Mouse (Mus musculus): ENCODE data around the gene Selplg. TPM values are rescaled to one million over a fixed set of nuclear protein-coding genes. Genes with fewer than 3 reads are reported as not detected.
A peak's percentile ranks its signal among the peaks of the same experiment; 100 is the strongest.

Gene Selplg
- total RNA-seq, 1 experiment from 2014 or later, result 4.1 TPM

DNA sequence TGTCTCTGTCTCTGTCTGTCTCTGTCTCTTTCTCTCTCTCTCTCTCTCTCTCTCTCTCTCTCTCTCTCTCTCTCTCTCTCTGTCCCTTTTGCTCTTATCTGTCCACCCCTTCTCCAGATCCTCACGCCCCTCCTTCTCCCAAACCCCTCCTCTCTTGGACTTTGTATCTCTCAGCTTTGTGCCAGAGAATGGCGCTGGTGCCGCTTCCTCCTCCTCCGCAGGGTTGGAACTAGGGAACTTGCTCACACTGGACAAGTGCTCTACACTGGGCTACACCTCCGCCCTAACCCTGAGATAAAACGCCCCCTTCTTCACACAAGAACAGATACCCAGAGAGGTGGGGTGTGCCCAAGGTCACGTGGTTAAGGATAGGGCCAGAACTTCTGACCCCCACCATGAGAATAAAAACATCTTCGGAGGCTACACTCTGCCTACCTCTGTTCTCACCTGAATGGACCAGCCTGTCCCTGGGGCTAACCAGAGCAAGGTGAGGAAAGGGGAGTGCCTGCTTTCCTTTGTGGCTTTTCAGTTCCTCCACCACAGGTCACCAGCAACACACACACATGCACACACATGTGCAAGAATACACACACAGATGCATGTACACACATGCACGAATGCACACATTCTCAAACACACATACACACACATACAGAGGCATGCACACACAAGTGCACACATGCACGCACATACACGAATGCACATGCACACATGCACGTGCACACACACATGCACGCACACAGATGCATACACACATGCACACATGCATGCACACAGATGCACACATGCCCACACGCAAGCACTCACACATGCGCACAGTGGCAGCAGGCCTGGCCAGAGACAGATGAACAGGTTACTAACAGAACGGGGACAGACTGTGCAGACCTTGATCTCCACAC is 41.0 kb downstream of the Selplg start:
- DNase-seq, result no peak

DNA sequence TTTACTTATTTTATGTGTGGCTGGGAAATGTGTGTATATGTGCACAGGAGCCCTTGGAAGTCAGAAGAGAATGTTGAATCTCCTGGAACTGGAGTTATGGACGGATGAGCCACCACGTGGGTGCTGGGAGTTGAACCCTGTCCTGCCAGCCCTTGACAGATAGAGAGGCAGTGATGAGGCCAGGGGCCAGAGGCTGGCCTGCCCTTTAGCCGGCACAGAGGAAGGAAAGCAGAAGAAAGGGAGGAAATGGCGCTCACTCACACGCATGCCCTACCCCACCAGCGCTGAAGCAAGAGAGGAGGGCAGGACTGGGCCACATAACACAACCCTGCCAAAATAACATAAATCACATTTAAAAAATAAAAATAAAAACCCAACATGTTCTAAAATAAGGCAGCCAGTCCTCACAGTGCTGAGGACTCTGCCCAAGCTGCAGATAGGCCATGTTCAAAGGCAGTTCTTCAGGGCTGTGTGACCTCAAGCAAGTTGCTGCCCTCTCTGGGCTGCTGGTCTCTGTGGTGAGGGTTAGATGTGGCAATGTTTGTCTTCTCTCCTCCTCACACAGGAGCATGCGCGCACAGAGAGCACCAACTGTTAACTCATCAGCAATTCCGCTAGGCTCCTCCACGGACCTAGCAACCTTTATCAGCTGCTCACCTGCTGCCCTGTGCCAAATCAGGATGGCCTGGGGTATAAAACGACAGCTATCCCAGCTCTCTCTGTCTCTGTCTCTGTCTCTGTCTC is 41.8 kb downstream of the Selplg start:
- peak; percentile 44 for DNase-seq

DNA sequence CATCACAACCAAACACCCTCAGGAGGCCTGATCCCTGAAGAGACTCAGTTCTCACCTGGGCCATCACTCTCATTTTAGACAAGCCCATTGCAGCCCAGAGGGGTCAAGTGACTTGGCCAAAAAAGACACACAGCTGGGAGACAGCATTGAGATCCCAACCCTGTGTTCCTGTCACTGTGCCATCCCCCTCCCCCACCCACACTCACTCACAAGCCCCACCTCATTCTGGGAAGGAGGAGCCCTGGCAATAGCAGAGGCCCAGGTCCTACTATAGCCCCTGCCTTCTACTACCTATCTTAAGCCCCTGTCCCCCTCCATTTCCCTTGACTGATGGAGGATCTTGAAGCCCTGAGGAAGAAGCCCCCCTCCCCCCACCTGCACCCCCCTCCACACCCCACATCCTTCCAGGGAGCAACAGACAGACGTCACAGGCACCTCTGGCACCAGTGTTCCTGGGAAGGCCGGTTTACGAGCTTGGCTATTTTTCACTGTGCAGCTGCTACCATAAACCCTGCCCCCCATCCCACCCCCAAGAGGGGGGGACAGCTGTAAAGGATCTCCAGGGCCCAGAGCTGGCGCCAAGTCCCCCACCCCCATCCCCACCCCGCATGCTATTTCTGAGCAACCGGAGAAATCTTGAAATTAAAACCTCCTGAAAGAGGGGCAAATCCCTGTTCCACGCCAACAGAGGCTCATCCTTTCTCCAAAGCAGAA is 43.2 kb downstream of the Selplg start:
- DNase-seq, result peak; percentile 33

DNA sequence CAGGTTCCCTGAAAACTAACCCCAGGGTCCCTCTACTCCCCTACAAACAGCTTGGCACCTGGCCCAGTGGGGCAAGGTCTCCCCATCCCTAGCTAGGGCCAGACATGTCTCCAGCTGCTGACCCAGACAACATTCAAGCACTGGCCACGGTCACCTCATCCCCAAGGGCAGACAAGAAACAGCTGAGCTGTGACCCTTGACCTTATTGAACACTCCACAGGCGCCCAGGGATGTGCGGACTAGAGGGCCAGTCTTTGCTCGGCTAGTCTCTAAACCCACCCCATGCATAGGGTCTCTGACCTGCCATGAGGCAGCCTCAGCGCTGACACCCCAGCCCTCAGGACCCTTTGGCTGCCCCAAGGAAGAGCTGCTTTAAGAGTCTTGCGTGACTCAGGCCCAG is 43.8 kb downstream of the Selplg start:
- DNase-seq, result peak; percentile 34

DNA sequence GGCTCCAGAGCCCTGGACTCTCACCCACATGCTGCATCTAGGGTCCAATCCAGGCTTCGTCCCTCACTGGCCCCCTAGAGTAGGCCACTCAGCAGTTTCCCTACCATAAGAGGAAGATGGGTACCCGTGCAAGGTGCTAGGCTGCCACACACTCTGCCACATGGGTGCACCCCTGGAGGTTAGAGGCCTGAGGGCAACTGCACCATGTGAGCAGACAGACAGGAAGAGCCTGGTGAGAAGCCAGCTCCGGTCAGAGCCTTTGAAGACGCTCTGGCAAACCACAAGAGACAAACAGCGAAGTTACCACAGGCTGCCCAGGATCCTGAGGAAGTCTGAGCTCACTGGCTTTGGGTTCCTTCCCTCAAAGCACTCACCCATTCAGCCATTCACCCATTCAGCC is 45.5 kb downstream of the Selplg start:
- DNase-seq, result no peak

DNA sequence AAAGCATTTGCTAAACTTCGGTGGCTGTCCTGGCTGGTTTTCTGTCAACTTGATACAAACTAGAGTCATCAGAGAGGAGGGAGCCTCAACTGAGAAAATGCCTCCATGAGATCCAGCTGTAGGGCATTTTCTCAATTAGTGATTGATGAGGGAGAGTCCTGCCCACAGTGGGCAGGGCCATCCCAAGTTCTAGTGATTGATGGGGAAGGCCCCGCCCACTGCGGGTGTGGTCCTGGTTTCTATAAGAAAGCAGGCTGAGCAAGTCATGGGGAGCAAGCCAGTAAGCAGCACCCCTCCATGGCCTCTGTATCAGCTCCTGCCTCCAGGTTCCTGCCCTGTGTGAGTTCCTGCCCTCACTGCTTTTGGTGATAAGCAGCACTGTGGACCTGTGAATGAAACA is 48.3 kb downstream of the Selplg start:
- DNase-seq, result peak; percentile 27

DNA sequence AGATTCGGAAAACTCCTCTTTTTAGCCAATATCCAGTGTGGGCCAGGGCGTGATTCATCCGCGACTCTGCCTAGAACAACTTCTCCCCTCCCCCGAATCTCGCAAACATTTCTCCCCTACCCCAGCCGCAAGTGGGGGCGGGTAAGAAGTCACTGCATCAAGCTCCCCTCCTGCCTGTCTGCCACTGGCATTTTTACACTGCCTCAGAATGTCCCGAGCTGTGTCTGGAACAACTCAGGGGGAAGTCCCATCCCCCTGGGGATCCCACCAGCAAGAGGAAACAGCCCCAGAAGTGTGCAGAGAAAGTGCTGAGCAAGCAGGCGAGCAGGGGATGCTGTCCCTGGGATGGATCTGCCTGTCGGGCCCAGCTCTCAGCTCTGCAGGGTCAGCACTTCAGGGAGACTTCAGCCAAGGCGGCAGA is 48.9 kb downstream of the Selplg start:
- peak; percentile 55 for DNase-seq

DNA sequence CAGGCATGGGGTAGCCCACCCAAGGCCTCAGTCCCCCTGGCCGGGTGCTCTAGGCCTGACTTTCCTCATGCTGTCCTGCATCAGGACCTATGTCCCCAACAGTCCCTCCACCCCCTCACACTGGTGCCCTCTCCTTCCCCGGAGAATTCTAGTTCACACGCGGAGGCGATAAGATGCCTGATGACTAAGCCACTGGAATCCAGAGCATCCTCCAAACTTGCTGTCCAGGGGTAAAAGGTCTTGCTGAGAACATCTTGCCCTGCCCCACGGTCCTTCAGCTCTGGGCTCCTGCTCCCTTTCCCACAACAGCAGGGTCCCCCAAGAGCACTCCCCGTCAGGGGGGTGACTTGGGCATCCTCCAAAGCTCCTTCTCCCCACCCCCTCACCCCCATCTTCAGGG is 49.8 kb downstream of the Selplg start:
- no peak for DNase-seq

DNA sequence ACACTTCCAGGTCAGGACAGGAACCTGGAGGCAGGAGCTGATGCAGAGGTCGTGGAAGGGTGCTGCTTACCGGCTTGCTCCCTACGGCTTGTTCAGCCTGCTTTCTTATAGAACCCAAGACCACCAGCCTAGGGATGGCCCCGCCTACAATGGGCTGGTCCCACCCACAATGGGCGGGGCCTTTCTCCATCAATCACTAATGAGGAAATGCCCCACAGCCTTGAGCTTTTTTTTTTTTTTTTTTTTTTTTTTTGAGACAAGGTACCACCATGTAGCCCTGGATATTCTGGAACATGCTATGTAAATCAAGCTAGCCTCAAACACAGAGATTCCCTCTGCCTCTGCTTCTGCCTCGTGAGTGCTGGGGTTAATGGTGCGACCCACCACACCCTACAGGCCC is 50.6 kb downstream of the Selplg start:
- no peak for DNase-seq

DNA sequence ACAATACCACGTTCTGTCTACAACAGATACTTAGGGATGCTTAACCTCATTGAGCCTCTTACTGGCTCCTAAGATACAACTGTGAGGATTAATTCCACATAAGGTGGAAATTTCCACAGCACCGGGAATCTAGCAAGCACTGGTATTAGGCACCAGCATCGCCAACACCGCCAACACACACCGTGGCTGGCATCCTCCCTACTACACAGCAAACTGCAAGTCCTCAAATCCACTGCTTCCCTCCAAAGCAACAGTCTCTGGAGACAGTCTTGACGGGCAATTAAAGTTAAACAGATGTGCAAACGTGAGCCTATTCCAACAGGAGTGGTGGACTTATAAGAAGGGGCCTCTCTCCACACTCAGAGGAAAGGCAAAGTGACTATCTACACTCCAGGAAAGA is 51.2 kb downstream of the Selplg start:
- DNase-seq, result no peak

DNA sequence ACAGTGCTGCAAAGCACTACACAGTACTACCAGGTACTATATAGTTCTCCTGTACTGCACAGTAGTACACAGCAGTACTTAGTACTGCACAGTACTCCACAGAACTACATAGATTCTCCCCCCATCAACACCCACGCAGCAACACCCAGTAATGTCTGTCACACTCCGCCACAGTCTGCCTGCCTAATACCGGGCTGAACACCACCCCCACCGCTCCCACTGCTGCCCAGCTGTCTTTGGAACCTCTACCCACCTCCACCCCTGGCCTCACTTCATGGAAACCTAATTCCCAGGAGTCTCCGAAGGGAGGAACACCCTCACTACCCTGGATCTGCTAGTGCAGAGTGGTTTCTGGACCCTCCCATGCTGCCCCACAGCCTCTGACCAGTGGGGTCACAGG is 51.7 kb downstream of the Selplg start:
- no peak for DNase-seq

DNA sequence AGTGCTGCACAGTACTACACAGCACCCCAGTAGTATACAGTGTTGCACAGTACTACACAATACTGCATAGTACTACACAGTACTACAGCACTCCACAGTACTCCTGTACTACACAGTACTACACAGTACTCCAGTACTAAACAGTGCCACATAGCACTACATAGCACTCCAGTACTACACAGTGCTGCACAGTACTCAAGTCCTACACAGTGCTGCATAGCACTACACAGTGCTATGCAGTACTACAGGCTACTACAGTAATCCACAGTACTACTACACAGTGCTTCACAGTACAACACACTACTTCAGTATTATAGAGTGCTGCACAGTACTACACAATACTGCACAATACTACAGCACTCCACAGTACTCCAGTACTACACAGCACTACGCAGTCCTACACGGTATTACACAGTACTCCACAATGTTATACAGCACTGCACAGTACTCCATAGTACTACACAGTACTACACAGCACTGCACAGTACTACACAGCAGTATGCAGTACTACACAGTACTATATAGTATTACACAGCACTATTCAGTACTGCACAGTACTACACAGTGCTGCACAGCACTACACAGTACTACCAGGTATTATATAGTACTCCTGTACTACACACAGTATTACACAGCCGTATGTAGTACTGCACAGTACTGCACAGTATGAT is 52.2 kb downstream of the Selplg start:
- DNase-seq, result no peak

DNA sequence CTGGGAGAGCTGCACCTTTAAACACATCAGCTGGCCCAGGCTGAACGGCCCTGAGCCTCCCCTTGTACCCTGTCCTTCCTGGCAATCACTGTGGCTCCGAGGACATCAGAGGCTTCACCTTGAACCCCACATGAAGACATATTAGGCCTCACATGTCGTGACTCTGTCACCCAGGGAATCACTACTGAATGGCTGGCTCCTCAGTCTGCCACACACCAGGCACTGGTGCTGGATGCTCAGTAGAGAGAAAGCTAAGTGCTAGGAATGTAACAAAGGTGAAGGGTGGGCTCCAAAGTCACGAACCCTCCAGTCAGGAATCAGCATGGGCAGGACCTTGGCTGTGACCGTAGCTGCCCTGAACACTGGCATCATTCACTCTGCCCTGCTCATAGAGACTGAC is 52.9 kb downstream of the Selplg start:
- peak; percentile 68 for DNase-seq

DNA sequence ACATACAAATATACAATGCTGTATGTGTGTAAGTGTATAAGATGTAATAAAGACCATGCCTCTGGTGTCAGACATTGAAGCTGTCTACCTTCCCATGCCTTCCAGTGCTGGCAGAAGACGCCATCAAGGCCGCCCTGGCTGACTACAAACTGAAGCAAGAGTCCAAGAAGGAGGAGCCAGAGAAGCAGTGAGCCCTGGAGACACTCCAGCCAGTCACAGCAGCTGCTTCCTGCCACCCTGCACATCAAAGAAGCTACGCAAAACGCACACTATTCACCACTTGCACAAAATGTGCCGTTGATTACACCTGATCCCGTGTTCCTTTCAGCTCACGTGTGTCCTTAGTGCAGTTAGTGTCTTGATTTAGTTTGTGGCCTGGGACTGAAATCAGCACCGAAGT is 54.7 kb downstream of the Selplg start:
- peak; percentile 71 for DNase-seq

DNA sequence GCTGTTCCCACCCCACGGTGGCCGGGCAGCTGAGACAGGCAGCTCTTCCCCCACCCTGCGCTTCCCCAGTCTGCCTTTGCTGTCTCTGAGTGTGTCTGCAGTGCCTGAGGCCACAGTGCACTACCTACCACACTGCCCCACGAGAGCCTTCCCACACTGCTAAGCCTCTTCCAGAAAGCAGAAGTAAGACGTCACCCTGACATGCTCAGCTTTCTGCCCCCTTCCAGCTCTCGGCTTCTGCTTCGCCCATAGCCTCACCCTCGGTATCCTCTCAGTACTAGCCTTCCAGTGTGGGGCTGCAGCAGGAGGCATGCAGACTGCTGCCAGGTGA is 55.6 kb downstream of the Selplg start:
- no peak for DNase-seq

DNA sequence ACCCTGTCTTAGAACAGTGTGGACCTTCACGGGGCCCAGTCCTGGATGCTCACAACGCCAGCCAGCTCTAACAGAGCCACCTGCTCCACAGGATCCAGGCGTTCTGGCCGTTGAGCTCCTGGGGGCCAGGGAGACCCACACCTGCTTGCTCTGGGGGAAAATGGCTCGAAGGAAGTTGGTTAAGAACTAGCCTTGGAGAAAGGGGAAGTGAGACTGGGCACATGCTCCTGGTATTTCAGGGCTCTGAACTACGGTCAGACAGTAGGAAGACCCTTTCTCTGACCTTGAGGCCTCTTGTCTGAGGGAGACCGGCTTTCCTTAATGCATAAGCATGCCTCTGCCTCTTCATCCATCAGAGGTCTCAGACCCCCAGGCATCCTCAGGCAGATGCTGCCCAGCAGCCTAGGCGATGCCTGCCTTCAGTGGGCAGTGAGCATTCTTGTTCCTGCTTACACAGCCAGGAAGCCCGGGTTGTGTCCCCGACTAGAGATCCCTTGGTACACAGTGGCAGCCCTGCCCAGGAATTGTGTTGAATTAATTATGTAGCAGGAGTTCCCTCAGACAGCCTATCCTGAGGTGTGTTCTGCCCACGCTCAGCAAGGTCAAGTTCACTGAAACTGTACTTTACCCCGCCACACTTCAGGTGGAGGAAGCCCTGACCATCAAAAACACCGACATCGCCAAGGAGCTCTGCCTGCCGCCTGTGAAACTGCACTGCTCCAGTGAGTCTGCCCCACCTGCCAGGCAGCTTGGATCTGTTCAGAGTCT is 56.1 kb downstream of the Selplg start:
- DNase-seq, result no peak

DNA sequence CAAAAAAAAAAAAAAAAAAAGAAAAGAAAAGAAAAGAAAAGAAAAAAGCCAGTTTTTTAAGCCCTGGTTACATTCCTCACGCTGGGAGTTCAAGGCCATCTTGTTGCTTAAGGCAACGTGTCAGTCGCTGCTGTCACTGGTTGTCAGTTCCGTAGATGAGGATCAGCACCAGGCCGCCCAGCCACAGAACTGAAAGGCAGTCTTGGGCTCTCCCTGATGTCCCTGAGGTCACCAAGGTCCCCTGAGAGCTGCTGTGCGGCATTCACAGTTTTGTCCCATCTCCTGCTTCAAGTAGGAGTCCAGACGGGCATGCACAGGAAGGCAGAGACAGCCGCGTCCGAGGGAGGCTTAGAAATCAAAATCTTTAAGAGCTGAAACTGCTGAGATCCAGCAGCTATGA is 56.9 kb downstream of the Selplg start:
- peak; percentile 42 for DNase-seq

DNA sequence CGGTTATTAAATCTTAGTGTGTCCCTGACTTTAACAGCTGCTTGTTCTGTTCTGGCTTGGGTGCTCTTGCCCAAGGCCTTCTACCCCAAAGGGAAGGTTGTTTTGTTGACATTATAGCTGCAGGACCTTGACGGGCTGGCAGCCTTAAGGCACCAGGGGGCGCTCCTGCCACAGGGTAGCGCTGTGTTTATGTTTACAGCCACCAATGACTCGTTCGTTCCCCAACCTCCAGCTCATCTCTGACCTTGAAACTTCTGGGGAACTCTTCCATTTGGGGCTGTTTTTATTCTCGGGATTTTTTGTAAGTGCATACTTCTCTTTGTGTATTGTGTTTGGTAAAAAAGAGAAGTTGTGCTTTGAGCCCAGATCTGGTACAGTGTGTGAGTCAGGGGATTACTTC is 58.8 kb downstream of the Selplg start:
- DNase-seq, result peak; percentile 96

DNA sequence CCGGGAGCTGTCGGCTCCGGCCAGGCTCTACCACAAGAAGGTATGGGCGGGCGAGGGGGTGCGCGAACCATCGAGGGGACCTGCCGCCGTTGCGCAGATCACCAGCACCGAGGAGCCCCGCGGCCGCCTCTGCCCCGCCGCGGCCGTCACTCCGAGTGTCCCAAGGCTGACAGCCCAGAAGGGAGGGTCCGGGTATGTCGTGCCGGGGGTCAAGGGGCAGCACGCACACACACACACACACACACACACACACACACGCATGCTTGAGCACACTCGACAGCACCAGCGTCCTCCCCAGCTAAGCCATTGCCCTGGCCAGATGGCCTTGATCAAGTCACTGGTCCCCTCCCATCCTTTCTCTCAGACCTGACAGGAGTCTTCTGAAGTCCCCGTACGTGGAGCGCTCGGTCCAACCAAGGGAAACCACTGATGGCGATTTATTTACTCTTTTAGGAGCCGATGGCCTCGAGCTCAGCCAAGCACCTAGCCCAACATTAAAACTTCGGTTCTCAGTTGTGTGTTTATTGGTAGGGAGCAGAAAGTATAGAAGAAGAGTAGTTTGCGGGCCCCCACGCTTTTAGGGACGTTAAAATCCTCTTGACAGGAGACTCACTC is 59.4 kb downstream of the Selplg start:
- no peak for DNase-seq

DNA sequence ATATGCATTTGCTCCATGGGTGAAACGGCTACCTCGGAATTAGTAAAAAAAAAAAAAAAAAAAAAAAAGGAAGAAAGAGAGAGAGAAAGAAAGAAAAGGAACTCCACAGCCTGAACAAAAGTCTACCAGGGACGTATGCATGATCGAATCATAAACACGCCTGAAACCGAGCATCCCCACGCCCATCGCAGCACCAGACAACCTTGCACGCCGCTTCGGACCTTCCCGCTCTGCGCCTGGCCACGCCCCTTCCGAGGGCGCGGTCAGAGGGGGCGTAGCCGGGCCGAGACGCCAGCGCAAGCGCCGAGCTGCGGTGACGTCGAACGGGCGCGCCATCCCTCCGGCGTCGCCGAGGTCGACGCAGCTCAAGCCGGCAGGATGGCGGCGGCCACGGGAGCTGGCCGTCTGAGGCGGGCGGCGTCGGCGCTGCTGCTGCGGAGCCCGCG is 60.0 kb downstream of the Selplg start, which contains the start of the genes Sart3 and Iscu:
Gene Sart3, minus strand, starts transcription at position 61 of the 446 bp plus-strand sequence.
Gene Iscu, plus strand, starts transcription at position 299 of the 446 bp plus-strand sequence.
- DNase-seq, result peak; percentile 97
